Mouse (Mus musculus) megakaryocyte, embryonic 14.5 days (primary cell): ENCODE data around the gene Aldh16a1.

ENCODE experiments used
- FLI1 ChIP-seq: IDR thresholded peaks from 2 replicates; pipeline ENCODE4 v1.6.1; 2012; ENCODE audit warnings: low read length, inconsistent platforms, mixed read lengths
- GATA1 ChIP-seq: IDR thresholded peaks from 3 replicates; pipeline ENCODE4 v1.6.1; 2012; ENCODE audit warnings: mixed read lengths, low read length, inconsistent platforms, borderline replicate concordance

DNA sequence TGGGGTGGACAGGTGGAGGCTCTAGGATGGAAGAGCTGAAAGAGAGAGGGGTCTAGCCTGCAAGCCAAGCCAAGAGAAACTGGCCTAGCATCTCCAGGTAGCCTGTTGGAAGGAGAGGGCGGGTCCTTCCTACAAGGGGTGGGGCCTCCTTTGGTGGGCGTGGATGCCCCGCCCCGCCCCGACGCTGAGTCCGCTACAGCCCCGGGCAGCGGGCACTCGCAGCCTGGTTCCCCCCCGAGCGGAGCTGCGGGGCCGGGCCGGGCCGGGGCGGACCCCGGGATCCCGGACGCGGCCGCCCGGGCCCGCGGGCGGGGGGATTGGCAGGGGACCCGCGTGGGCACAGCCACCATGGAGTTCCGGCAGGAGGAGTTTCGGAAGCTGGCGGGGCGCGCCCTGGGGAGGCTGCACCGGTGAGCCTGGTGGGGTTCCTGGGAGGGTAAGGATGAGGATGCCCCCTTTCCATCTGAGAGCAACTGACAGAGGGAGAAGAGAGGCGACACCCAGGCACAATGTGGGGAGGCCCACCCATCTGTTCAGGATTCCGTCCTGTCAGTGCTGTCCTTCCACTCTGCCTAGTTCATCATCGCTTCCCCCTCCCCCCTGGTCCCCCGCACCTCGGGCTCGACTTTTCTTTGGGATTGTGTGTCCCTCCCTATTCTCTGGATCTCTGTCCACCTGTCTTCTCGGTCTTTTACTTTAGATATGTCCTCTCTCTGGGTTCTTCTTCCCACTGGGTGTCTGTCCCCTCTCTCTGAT lies 9.5 kb upstream of the Aldh16a1 start, which contains the start of gene Slc17a7:
- TF ChIP-seq GATA1 (no peak), FLI1 (no peak)
